Comparison of ENCODE assay signal across 10 mouse cellular contexts in the genomic region with DNA sequence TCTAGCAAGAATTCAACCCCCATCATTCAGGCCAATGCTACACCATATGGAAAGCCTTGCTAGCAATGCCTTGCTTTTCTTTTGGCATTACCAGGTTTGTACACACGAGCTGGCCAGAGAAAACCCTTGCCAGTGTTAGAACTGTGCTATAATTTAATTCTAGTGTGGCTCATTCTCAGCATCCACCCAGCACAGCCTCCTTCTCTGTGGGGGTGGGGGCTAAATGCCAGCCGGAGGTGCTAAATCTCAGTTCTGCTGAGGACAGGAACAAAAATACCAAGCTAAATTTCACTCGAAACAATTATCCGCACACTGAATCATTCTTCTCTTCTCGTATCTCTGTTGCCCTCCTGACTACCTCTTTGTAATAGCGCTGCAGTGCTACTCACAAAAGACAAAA.
DNase-seq lines count a peak whose midpoint lies in the region; ATAC-seq lines count a peak whose summit lies in the region.
"Had no signal": no experiment of that assay in that cellular context is flagged by ENCODE, and none has a peak within 500 bp of the region (broad histone marks: within the 10 kb centered on the region; RNA-seq: fewer than 3 reads in every experiment).

No protein-coding gene starts in this region.

- H3K27ac ChIP-seq in midbrain, embryonic 14.5 days (replicated peaks; ENCODE audit: low read depth, low read length), result no peak overlapping the region
- H3K27ac ChIP-seq: liver, embryonic 15.5 days had no signal

- no peaks in the 10 kb centered on the region for H3K4me1 ChIP-seq in midbrain, embryonic 14.5 days (ENCODE audit: control insufficient read depth, insufficient read depth, low read length)
- H3K4me1 ChIP-seq: liver, embryonic 15.5 days had no signal

- H3K36me3 ChIP-seq in midbrain, embryonic 14.5 days (ENCODE audit: control insufficient read depth, insufficient read depth, low read length), result no peaks in the 10 kb centered on the region
- H3K36me3 ChIP-seq: liver, embryonic 15.5 days had no signal

- ATAC-seq in cerebellum, adult (ENCODE audit: insufficient number of reproducible peaks, low FRiP score, low TSS enrichment), result peak; percentile 73; the same call in 1 of the 2 replicates
- ATAC-seq in midbrain, embryonic 14.5 days (ENCODE audit: low FRiP score, low TSS enrichment), result no peak
- ATAC-seq: intestine, postnatal 0 days had no signal

- no peaks in the 10 kb centered on the region for H3K9me3 ChIP-seq in midbrain, embryonic 14.5 days (ENCODE audit: control insufficient read depth, low read length)
- H3K9me3 ChIP-seq: liver, embryonic 15.5 days had no signal

- intact Hi-C loops in left cerebral cortex, postnatal 10 days (cut with DNase I), result no loop called here

- 85% methylated on average over 6 of the region's 6 CpGs for WGBS in midbrain, embryonic 14.5 days

- H3K27me3 ChIP-seq in midbrain, embryonic 14.5 days (ENCODE audit: control insufficient read depth, insufficient read depth, low read length), result no peaks in the 10 kb centered on the region
- H3K27me3 ChIP-seq: liver, embryonic 15.5 days had no signal

- H3K4me3 ChIP-seq in midbrain, embryonic 14.5 days (replicated peaks; ENCODE audit: low read depth, low read length), result no peak overlapping the region
- H3K4me3 ChIP-seq: liver, embryonic 15.5 days had no signal

- DNase-seq in cerebellum, adult 11-12 months, result no peak
- peak; percentile 19 for DNase-seq in layer of hippocampus, adult 11-12 months (ENCODE audit: low spot score)
- no peak for DNase-seq in layer of hippocampus, adult 9-10 months (ENCODE audit: low spot score)
- DNase-seq in left cerebral cortex, postnatal 10 days (ENCODE audit: extremely low spot score in 1 of 2, low spot score in 2 of 2), result peak; percentile 32 to 52
- peak; percentile 83 for DNase-seq in telencephalon, adult 2 months (ENCODE audit: low read depth, low spot score)
- DNase-seq in urinary bladder, postnatal 4 days (ENCODE audit: low spot score in 2 of 2), result no peak
- no peak for DNase-seq in midbrain, embryonic 14.5 days

- no peak overlapping the region for H3K4me2 ChIP-seq in midbrain, embryonic 14.5 days (ENCODE audit: low read length)
- H3K4me2 ChIP-seq: liver, embryonic 15.5 days had no signal

- H3K9ac ChIP-seq in midbrain, embryonic 14.5 days (replicated peaks; ENCODE audit: low read length), result no peak overlapping the region
- H3K9ac ChIP-seq: liver, embryonic 15.5 days had no signal

Comparison
In these comparisons a context has a peak if more than half of its experiments do, and no peak if none do; other contexts are left out.
1. DNase-seq: peak in layer of hippocampus, adult 11-12 months (single experiment), left cerebral cortex, postnatal 10 days (2 of 2) and telencephalon, adult 2 months (single experiment); none in cerebellum, adult 11-12 months (single experiment), layer of hippocampus, adult 9-10 months (single experiment), urinary bladder, postnatal 4 days (0 of 2) and midbrain, embryonic 14.5 days (single experiment).